Mouse (Mus musculus) hindbrain, embryonic 14.5 days (tissue): ENCODE results near the gene Col4a4. TPM values are rescaled to one million over a fixed set of nuclear protein-coding genes. Genes with fewer than 3 reads are reported as not detected.

ENCODE experiments used
- ATAC-seq: fragments of 200-750 bp; cut with Nextera tagmentation; 2 replicates; pipeline ENCODE4 v1.8.0; 2017; ENCODE audit warnings: moderate number of reproducible peaks, mild to moderate bottlenecking, moderate TSS enrichment, moderate library complexity; ENCODE audit not compliant: low FRiP score
- DNase-seq: peaks from one replicate; pipeline ENCODE4 v3.0.0-alpha.2; 2015; ENCODE audit warnings: low spot score
- H3K27ac ChIP-seq: fragments of 300-500 bp; sonication (generic); 2 replicates; pipeline ENCODE4 v1.5.1; 2014; ENCODE audit warnings: mild to moderate bottlenecking, moderate library complexity
- H3K27me3 ChIP-seq: fragments of 300-500 bp; sonication (generic); 2 replicates; pipeline ENCODE4 v1.6.1; 2014; ENCODE audit warnings: mild to moderate bottlenecking, low read length, mixed read lengths; ENCODE audit not compliant: control insufficient read depth, insufficient read depth
- H3K36me3 ChIP-seq: fragments of 300-500 bp; sonication (generic); replicated peaks from 2 replicates; pipeline ENCODE4 v1.6.1; 2014; ENCODE audit not compliant: control insufficient read depth, insufficient read depth
- H3K4me1 ChIP-seq: fragments of 300-500 bp; sonication (generic); replicated peaks from 2 replicates; pipeline ENCODE4 v1.6.1; 2014; ENCODE audit warnings: antibody characterized with exemption, low read length, mixed read lengths; ENCODE audit not compliant: control insufficient read depth, insufficient read depth
- H3K4me2 ChIP-seq: fragments of 300-500 bp; sonication (generic); replicated peaks from 2 replicates; pipeline ENCODE4 v1.6.1; 2014; ENCODE audit warnings: mild to moderate bottlenecking, moderate library complexity
- H3K4me3 ChIP-seq: fragments of 300-500 bp; sonication (generic); replicated peaks from 2 replicates; pipeline ENCODE4 v1.5.1; 2014; ENCODE audit warnings: mild to moderate bottlenecking, low read length
- H3K9ac ChIP-seq: fragments of 300-500 bp; sonication (generic); 2 replicates; pipeline ENCODE4 v1.6.1; 2014
- H3K9me3 ChIP-seq: fragments of 300-500 bp; sonication (generic); 2 replicates; pipeline ENCODE4 v1.6.1; 2016; ENCODE audit warnings: low read length; ENCODE audit not compliant: control insufficient read depth
- WGBS: fragments of 180-500 bp; shearing (Covaris S2); extraction: QIAGEN DNeasy Blood & Tissue Kit; methylation state at CpG from one replicate; pipeline ENCODE4 v1.1.7; 2014; 5-methylcytosine and 5-hydroxymethylcytosine counted together
- polyA plus RNA-seq: library from polyadenylated mRNA; unstranded; fragments of >200 nt; fragmentation: Nextera tagmentation; extraction: Ambion mirVana; gene quantifications from 2 replicates; pipeline ENCODE4 v1.2.1, GENCODE M21; 2014

The Col4a4 gene
- polyA plus RNA-seq, 1 experiment from 2014 or later, result 0.25 TPM

DNA sequence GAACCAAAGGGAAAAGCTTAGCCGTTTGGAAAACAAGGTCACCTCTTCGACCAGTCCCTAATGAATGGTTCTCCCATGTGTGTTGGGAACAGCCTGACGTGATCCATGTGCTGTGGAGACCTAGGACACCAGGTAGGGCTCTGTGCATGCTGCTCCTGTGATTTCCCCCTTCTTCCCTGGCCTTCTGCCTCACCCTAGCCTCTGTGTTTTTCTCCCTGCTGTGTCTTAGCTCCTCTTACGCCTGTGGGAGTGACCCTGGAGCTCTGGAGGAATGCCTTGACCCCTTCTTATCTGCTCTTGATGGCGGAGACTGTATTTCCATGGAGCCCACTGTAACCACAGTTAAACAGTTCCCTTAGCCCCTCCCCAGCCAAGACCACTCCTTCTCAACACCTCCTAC, 31.8 kb downstream of the Col4a4 start:
- ATAC-seq (0 out of 2 replicates have a peak, but pooled peaks have one; percentile 11), DNase-seq (no peak)
- Histone ChIP-seq H3K27me3 (no peaks in the 10 kb centered on the region), H3K9ac (no peak overlapping the region), H3K27ac (no peak overlapping the region), H3K9me3 (no peaks in the 10 kb centered on the region), H3K4me3 (no peak overlapping the region), H3K4me2 (no peak overlapping the region), H3K36me3 (no peaks in the 10 kb centered on the region), H3K4me1 (no peaks in the 10 kb centered on the region)
- WGBS, result 78% methylated on average over 5 of the region's 5 CpGs

GRCm38 (mm10) chr1:82554443-82554850, 32.2 kb downstream of the Col4a4 start:
- H3K27me3 ChIP-seq, result no peaks in the 10 kb centered on the region
- ATAC-seq (peak; percentile 69), DNase-seq (peak; percentile 67)
- H3K4me3 ChIP-seq, result no peak overlapping the region
- H3K4me2 ChIP-seq, result no peak overlapping the region
- H3K36me3 ChIP-seq, result no peaks in the 10 kb centered on the region
- 44% methylated on average over 6 of the region's 6 CpGs for WGBS
- H3K27ac ChIP-seq, result no peak overlapping the region
- H3K4me1 ChIP-seq, result no peaks in the 10 kb centered on the region
- H3K9me3 ChIP-seq, result no peaks in the 10 kb centered on the region
- no peak overlapping the region for H3K9ac ChIP-seq

- no peak overlapping the region for H3K27ac ChIP-seq
- H3K4me2 ChIP-seq, result no peak overlapping the region
- H3K9me3 ChIP-seq, result no peaks in the 10 kb centered on the region
- no peaks in the 10 kb centered on the region for H3K27me3 ChIP-seq
- H3K9ac ChIP-seq, result no peak overlapping the region
- H3K36me3 ChIP-seq, result no peaks in the 10 kb centered on the region
- no peaks in the 10 kb centered on the region for H3K4me1 ChIP-seq
- WGBS, result 77% methylated on average over 8 of the region's 8 CpGs
- H3K4me3 ChIP-seq, result no peak overlapping the region
- DNase-seq, result no peak
- ATAC-seq, result no peak
These were observed 41.3 kb downstream of the Col4a4 start for GRCm38 (mm10) chr1:82545199-82545960.

GRCm38 (mm10) chr1:82544419-82545185, 42.0 kb downstream of the Col4a4 start:
- H3K4me2 ChIP-seq, result no peak overlapping the region
- WGBS, result 60% methylated on average over 6 of the region's 6 CpGs
- H3K4me3 ChIP-seq, result no peak overlapping the region
- no peak for DNase-seq
- no peaks in the 10 kb centered on the region for H3K4me1 ChIP-seq
- no peaks in the 10 kb centered on the region for H3K36me3 ChIP-seq
- no peak overlapping the region for H3K27ac ChIP-seq
- no peaks in the 10 kb centered on the region for H3K27me3 ChIP-seq
- ATAC-seq, result peak; percentile 64; the same call in 1 of the 2 replicates
- no peaks in the 10 kb centered on the region for H3K9me3 ChIP-seq
- no peak overlapping the region for H3K9ac ChIP-seq

- H3K9me3 ChIP-seq, result no peaks in the 10 kb centered on the region
- no peak for ATAC-seq
- DNase-seq, result no peak
- no peaks in the 10 kb centered on the region for H3K36me3 ChIP-seq
- H3K4me1 ChIP-seq, result no peaks in the 10 kb centered on the region
- no peak overlapping the region for H3K9ac ChIP-seq
- H3K27ac ChIP-seq, result no peak overlapping the region
- H3K4me2 ChIP-seq, result no peak overlapping the region
- 93% methylated on average over 2 of the region's 2 CpGs for WGBS
- no peaks in the 10 kb centered on the region for H3K27me3 ChIP-seq
- no peak overlapping the region for H3K4me3 ChIP-seq
These were observed 42.7 kb downstream of the Col4a4 start for GRCm38 (mm10) chr1:82543934-82544333.

- WGBS, result 83% methylated on average over 5 of the region's 5 CpGs
- Histone ChIP-seq H3K27me3 (no peaks in the 10 kb centered on the region), H3K27ac (no peak overlapping the region), H3K4me3 (no peak overlapping the region), H3K4me2 (no peak overlapping the region), H3K4me1 (no peaks in the 10 kb centered on the region), H3K9ac (no peak overlapping the region), H3K9me3 (no peaks in the 10 kb centered on the region), H3K36me3 (no peaks in the 10 kb centered on the region)
- ATAC-seq (no peak), DNase-seq (no peak)
These were observed 46.6 kb downstream of the Col4a4 start for GRCm38 (mm10) chr1:82540056-82540455.

DNA sequence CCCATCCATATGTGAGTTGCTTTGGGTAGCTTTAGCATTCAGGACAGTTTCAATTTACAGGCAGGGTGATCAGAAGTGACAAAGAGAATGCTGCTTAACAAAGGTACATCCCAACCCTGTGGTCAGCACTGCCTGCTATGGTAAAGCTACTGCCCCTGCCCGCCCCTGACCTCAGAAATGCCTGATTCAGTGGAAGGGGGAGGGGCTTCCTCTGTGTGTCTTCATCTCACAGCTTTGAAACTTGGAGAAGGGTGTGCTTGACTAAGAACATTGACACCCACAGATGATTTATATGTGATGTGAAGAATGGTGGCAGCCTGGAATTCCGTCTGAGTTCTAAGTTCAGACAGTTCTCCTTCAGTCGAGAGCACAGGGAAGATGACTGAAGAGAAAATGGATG, 48.8 kb downstream of the Col4a4 start:
- Histone ChIP-seq H3K4me3 (no peak overlapping the region), H3K9ac (no peak overlapping the region), H3K27ac (no peak overlapping the region), H3K36me3 (no peaks in the 10 kb centered on the region), H3K9me3 (no peaks in the 10 kb centered on the region), H3K27me3 (no peaks in the 10 kb centered on the region), H3K4me2 (no peak overlapping the region), H3K4me1 (no peaks in the 10 kb centered on the region)
- ATAC-seq (no peak), DNase-seq (no peak)
- WGBS, result 54% methylated on average over 3 of the region's 3 CpGs

- H3K27ac ChIP-seq, result no peak overlapping the region
- H3K27me3 ChIP-seq, result no peaks in the 10 kb centered on the region
- DNase-seq (no peak), ATAC-seq (peak; percentile 71; the same call in 1 of the 2 replicates)
- H3K4me2 ChIP-seq, result no peak overlapping the region
- H3K4me1 ChIP-seq, result no peaks in the 10 kb centered on the region
- H3K36me3 ChIP-seq, result no peaks in the 10 kb centered on the region
- no peak overlapping the region for H3K9ac ChIP-seq
- WGBS, result 36% methylated on average over 6 of the region's 6 CpGs
- no peak overlapping the region for H3K4me3 ChIP-seq
- H3K9me3 ChIP-seq, result no peaks in the 10 kb centered on the region
These were observed 50.0 kb downstream of the Col4a4 start for GRCm38 (mm10) chr1:82536515-82537174.

DNA sequence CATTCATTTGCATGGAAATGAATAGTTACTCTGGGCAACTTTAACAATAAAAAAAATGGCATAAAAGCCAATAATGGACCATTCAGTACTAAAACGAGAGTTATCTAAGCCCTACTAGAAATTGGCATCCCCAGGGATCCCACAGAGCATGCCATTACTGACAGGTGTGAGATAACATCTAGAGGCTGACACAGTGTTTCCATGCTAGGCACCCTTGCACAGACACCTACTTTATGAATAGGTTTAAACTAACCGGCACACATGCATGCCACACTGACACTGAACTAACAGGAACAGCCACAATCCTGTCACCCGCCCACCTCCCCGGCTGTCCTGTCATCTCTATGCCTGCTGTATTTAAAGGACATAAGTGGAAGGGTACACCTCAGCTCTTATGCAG, 58.7 kb downstream of the Col4a4 start:
- DNase-seq (no peak), ATAC-seq (0 out of 2 replicates have a peak, but pooled peaks have one; percentile 21)
- 67% methylated on average over 4 of the region's 4 CpGs for WGBS
- H3K4me3 ChIP-seq, result no peak overlapping the region
- H3K9me3 ChIP-seq, result no peaks in the 10 kb centered on the region
- no peak overlapping the region for H3K9ac ChIP-seq
- H3K27me3 ChIP-seq, result no peaks in the 10 kb centered on the region
- no peaks in the 10 kb centered on the region for H3K36me3 ChIP-seq
- H3K27ac ChIP-seq, result no peak overlapping the region
- H3K4me2 ChIP-seq, result no peak overlapping the region
- no peaks in the 10 kb centered on the region for H3K4me1 ChIP-seq
